Mouse (Mus musculus) midbrain, embryonic 12.5 days (tissue): ENCODE measurements around the gene BC048679. TPM values are rescaled to one million over a fixed set of nuclear protein-coding genes. Genes with fewer than 3 reads are reported as not detected.

Source experiments
- ATAC-seq: fragments of 200-750 bp; cut with Nextera tagmentation; 2 replicates; pipeline ENCODE4 v1.8.0; 2017; ENCODE audit warnings: low read depth, moderate TSS enrichment, moderate library complexity; ENCODE audit not compliant: low FRiP score
- H3K27ac ChIP-seq: fragments of 300-500 bp; sonication (generic); replicated peaks from 2 replicates; pipeline ENCODE4 v1.5.1; 2016; ENCODE audit warnings: mild to moderate bottlenecking
- H3K27me3 ChIP-seq: fragments of 300-500 bp; sonication (generic); 2 replicates; pipeline ENCODE4 v1.6.1; 2016; ENCODE audit warnings: mild to moderate bottlenecking
- H3K36me3 ChIP-seq: fragments of 300-500 bp; sonication (generic); 2 replicates; pipeline ENCODE4 v1.6.1; 2016
- H3K4me1 ChIP-seq: fragments of 300-500 bp; sonication (generic); 2 replicates; pipeline ENCODE4 v1.6.1; 2016
- H3K4me2 ChIP-seq: fragments of 300-500 bp; sonication (generic); replicated peaks from 2 replicates; pipeline ENCODE4 v1.6.1; 2016; ENCODE audit warnings: mild to moderate bottlenecking, moderate library complexity
- H3K4me3 ChIP-seq: fragments of 300-500 bp; sonication (generic); 2 replicates; pipeline ENCODE4 v1.5.1; 2016; ENCODE audit warnings: mild to moderate bottlenecking
- H3K9ac ChIP-seq: fragments of 300-500 bp; sonication (generic); replicated peaks from 2 replicates; pipeline ENCODE4 v1.6.1; 2016; ENCODE audit warnings: mild to moderate bottlenecking, moderate library complexity
- H3K9me3 ChIP-seq: fragments of 300-500 bp; sonication (generic); 2 replicates; pipeline ENCODE4 v1.6.1; 2016; ENCODE audit warnings: mild to moderate bottlenecking
- WGBS: fragments of 180-500 bp; shearing (Covaris S2); methylation state at CpG from one replicate; pipeline ENCODE4 v1.1.7; 2016; 5-methylcytosine and 5-hydroxymethylcytosine counted together
- microRNA counts: library from miRNA; unstranded; fragments of <30 nt; microRNA quantifications from one replicate; lab custom pipeline; 2017
- polyA plus RNA-seq: library from polyadenylated mRNA; unstranded; fragments of >200 nt; fragmentation: Nextera tagmentation; extraction: Ambion mirVana; gene quantifications from 2 replicates; pipeline ENCODE4 v1.2.1, GENCODE M21; 2016

BC048679 gene
- polyA plus RNA-seq, 1 experiment from 2014 or later, result not detected

GRCm38 (mm10) chr7:81475221-81475620, 22.9 kb downstream of the BC048679 start:
- 0 out of 2 replicates have a peak, but pooled peaks cover 18% of the 10 kb centered on the region for H3K36me3 ChIP-seq

GRCm38 (mm10) chr7:81464906-81465450, 33.1 kb downstream of the BC048679 start:
- no peaks in the 10 kb centered on the region for H3K4me1 ChIP-seq
- no peak overlapping the region for H3K4me2 ChIP-seq
- no peak overlapping the region for H3K4me3 ChIP-seq
- no peak for ATAC-seq
- H3K36me3 ChIP-seq, result peaks cover 46% of the 10 kb centered on the region
- H3K27ac ChIP-seq, result no peak overlapping the region
- no peak overlapping the region for H3K9ac ChIP-seq
- no peaks in the 10 kb centered on the region for H3K9me3 ChIP-seq
- peaks cover 10% of the 10 kb centered on the region; the same call in 1 of the 2 replicates for H3K27me3 ChIP-seq
- WGBS, result 81% methylated on average over 9 of the region's 9 CpGs

More at GRCm38 (mm10) chr7:81475221-81475620, 22.9 kb downstream of the BC048679 start:
- peaks cover 4% of the 10 kb centered on the region; the same call in 1 of the 2 replicates for H3K4me1 ChIP-seq
- no peak overlapping the region for H3K4me2 ChIP-seq
- no peak for ATAC-seq
- H3K27me3 ChIP-seq, result peaks cover 42% of the 10 kb centered on the region
- H3K9ac ChIP-seq, result no peak overlapping the region
- 91% methylated on average over 3 of the region's 3 CpGs for WGBS
- no peak overlapping the region for H3K4me3 ChIP-seq
- no peak overlapping the region for H3K27ac ChIP-seq
- H3K9me3 ChIP-seq, result no peaks in the 10 kb centered on the region

GRCm38 (mm10) chr7:81464116-81464515, 34.0 kb downstream of the BC048679 start:
- H3K36me3 ChIP-seq, result peaks cover 46% of the 10 kb centered on the region
- whole genome bisulfite sequencing, result 8% methylated on average over 4 of the region's 4 CpGs
- ATAC-seq, result no peak
- H3K9ac ChIP-seq, result no peak overlapping the region
- H3K4me3 ChIP-seq, result no peak overlapping the region
- H3K4me2 ChIP-seq, result no peak overlapping the region
- H3K27ac ChIP-seq, result no peak overlapping the region
- H3K4me1 ChIP-seq, result no peaks in the 10 kb centered on the region
- peaks cover 14% of the 10 kb centered on the region for H3K27me3 ChIP-seq
- no peaks in the 10 kb centered on the region for H3K9me3 ChIP-seq

- no peaks in the 10 kb centered on the region for H3K4me1 ChIP-seq
- H3K4me3 ChIP-seq, result no peak overlapping the region
- no peaks in the 10 kb centered on the region for H3K9me3 ChIP-seq
- H3K27ac ChIP-seq, result no peak overlapping the region
- no peak for ATAC-seq
- H3K4me2 ChIP-seq, result no peak overlapping the region
- WGBS, result 81% methylated on average over 3 of the region's 3 CpGs
- H3K36me3 ChIP-seq, result peaks cover 46% of the 10 kb centered on the region
- H3K9ac ChIP-seq, result no peak overlapping the region
- peaks cover 24% of the 10 kb centered on the region for H3K27me3 ChIP-seq
Measured at GRCm38 (mm10) chr7:81462815-81463214, 35.3 kb downstream of the BC048679 start.

GRCm38 (mm10) chr7:81455155-81455651, 42.9 kb downstream of the BC048679 start, which contains the start of gene Cpeb1:
Gene Cpeb1 (minus strand): TSS chr7:81455465.
- Histone ChIP-seq H3K9me3 (no peaks in the 10 kb centered on the region), H3K4me1 (peaks cover 24% of the 10 kb centered on the region), H3K27me3 (peaks cover 67% of the 10 kb centered on the region), H3K9ac (peak within 1 kb of the TSS; percentile 37), H3K36me3 (no peaks in the 10 kb centered on the region), H3K4me3 (peak within 1 kb of the TSS; percentile 55), H3K27ac (no peak within 1 kb of the TSS), H3K4me2 (peak within 1 kb of the TSS; percentile 92)
- WGBS, result under 1% methylated on average over 28 of the region's 28 CpGs
- 0 out of 2 replicates have a peak, but pooled peaks have one; percentile 20 for ATAC-seq

- H3K4me3 ChIP-seq, result peak overlapping the region; percentile 55
- no peak overlapping the region for H3K27ac ChIP-seq
- no peaks in the 10 kb centered on the region for H3K9me3 ChIP-seq
- peak; percentile 61 for ATAC-seq
- peaks cover 24% of the 10 kb centered on the region for H3K4me1 ChIP-seq
- H3K36me3 ChIP-seq, result no peaks in the 10 kb centered on the region
- H3K4me2 ChIP-seq, result peak overlapping the region; percentile 92
- WGBS, result 2% methylated on average over 65 of the region's 87 CpGs
- H3K27me3 ChIP-seq, result peaks cover 66% of the 10 kb centered on the region
- peak overlapping the region; percentile 37 for H3K9ac ChIP-seq
Measured at GRCm38 (mm10) chr7:81454331-81455039, 43.6 kb downstream of the BC048679 start.

GRCm38 (mm10) chr7:81453443-81454274, 44.4 kb downstream of the BC048679 start:
- 6% methylated on average over 72 of the region's 84 CpGs for WGBS
- H3K4me3 ChIP-seq, result peak overlapping the region; percentile 55
- peaks cover 24% of the 10 kb centered on the region for H3K4me1 ChIP-seq
- ATAC-seq, result peak; percentile 71
- no peak overlapping the region for H3K27ac ChIP-seq
- peaks cover 61% of the 10 kb centered on the region for H3K27me3 ChIP-seq
- H3K36me3 ChIP-seq, result no peaks in the 10 kb centered on the region
- no peak overlapping the region for H3K9ac ChIP-seq
- no peaks in the 10 kb centered on the region for H3K9me3 ChIP-seq
- peak overlapping the region; percentile 92 for H3K4me2 ChIP-seq

GRCm38 (mm10) chr7:81452971-81453441, 45.1 kb downstream of the BC048679 start:
- Histone ChIP-seq H3K4me1 (peaks cover 24% of the 10 kb centered on the region), H3K9ac (no peak overlapping the region), H3K27me3 (peaks cover 54% of the 10 kb centered on the region), H3K36me3 (no peaks in the 10 kb centered on the region), H3K4me3 (peak overlapping the region; percentile 55), H3K27ac (no peak overlapping the region), H3K9me3 (no peaks in the 10 kb centered on the region), H3K4me2 (peak overlapping the region; percentile 92)
- 3% methylated on average over 21 of the region's 21 CpGs for WGBS
- ATAC-seq, result peak; percentile 68

MicroRNAs within 50 kb of the gene (microRNA counts, 519-probe panel; counts per million panel counts)
- not detected for microRNA mmu-miR-1839-3p (lab: Ali Mortazavi, UCI)
- 4,415 counts per million, percentile 29 among the panel's probes with 10 or more counts for microRNA mmu-miR-1839-5p (lab: Ali Mortazavi, UCI)

Other genes with a start within 250 kb of the BC048679 start
- 901 and 917 TPM in 2 replicates for gene Rps17, start 153.0 kb downstream of the BC048679 start, polyA plus RNA-seq
- gene Cpeb1, start 42.8 kb downstream of the BC048679 start, polyA plus RNA-seq, result 1.9 and 2.2 TPM in 2 replicates
- 60.0 and 63.0 TPM in 2 replicates for gene Ap3b2, start 4.4 kb downstream of the BC048679 start, polyA plus RNA-seq
- gene Fsd2, start 68.7 kb upstream of the BC048679 start, polyA plus RNA-seq, result 0.09 and 0.29 TPM in 2 replicates
- 5.5 and 7.6 TPM in 2 replicates for gene Whamm, start 73.0 kb upstream of the BC048679 start, polyA plus RNA-seq
- 20.7 and 22.7 TPM in 2 replicates for gene Homer2, start 209.2 kb upstream of the BC048679 start, polyA plus RNA-seq